Mouse (Mus musculus) myocyte (in vitro differentiated cells): ENCODE measurements around the gene Tubg2. TPM values are rescaled to one million over a fixed set of nuclear protein-coding genes. Genes with fewer than 3 reads are reported as not detected.

Experiments
- H3K27me3 ChIP-seq: one replicate; pipeline ENCODE4 v1.6.1; 2011; ENCODE audit not compliant: control insufficient read depth, insufficient read depth, insufficient read length
- H3K36me3 ChIP-seq: one replicate; pipeline ENCODE4 v1.6.1; 2011; ENCODE audit not compliant: control insufficient read depth, insufficient read depth
- H3K4me2 ChIP-seq: one replicate; pipeline ENCODE4 v1.6.1; 2011; ENCODE audit warnings: low read depth, control low read depth
- H3K4me3 ChIP-seq: one replicate; pipeline ENCODE4 v1.5.1; 2011; ENCODE audit warnings: mild to moderate bottlenecking, control low read depth, moderate library complexity
- H3K79me2 ChIP-seq: one replicate; pipeline ENCODE4 v1.6.1; 2011; ENCODE audit not compliant: control insufficient read depth, insufficient read depth
- H3ac ChIP-seq: one replicate; pipeline ENCODE4 v1.6.1; 2011; ENCODE audit not compliant: control insufficient read depth, insufficient read length
- CEBPB ChIP-seq: IDR thresholded peaks from 2 replicates; pipeline ENCODE4 v1.6.1; 2011; ENCODE audit warnings: mild to moderate bottlenecking, moderate library complexity; ENCODE audit not compliant: poor library complexity, insufficient read depth, severe bottlenecking
- E2F4 ChIP-seq: IDR thresholded peaks from one replicate; pipeline ENCODE4 v1.6.1; 2011; ENCODE audit warnings: mild to moderate bottlenecking, control low read depth, moderate library complexity; ENCODE audit not compliant: insufficient read depth
- MAX ChIP-seq: IDR thresholded peaks from one replicate; pipeline ENCODE4 v1.6.1; 2011; ENCODE audit warnings: low read depth, mild to moderate bottlenecking, control low read depth
- MYOD1 ChIP-seq, 3 experiments: IDR thresholded peaks; one replicate each; pipeline ENCODE4 v1.6.1; 2011; ENCODE audit warnings: control low read depth in 2 of 3, low read depth in 2 of 3, mild to moderate bottlenecking in 2 of 3, moderate library complexity in 1 of 3; ENCODE audit not compliant: insufficient read length in 2 of 3, control insufficient read depth in 1 of 3
- MYOG ChIP-seq, 3 experiments: IDR thresholded peaks; one replicate each; pipeline ENCODE4 v1.6.1; 2011; ENCODE audit warnings: control low read depth in 2 of 3, low read depth in 2 of 3, mild to moderate bottlenecking in 2 of 3; ENCODE audit not compliant: insufficient read length in 2 of 3, control insufficient read depth in 1 of 3, insufficient read depth in 1 of 3
- POLR2A ChIP-seq: IDR thresholded peaks from one replicate; pipeline ENCODE4 v1.6.1; 2011; ENCODE audit warnings: low read depth, mild to moderate bottlenecking, control low read depth, moderate library complexity; ENCODE audit not compliant: insufficient read length
- POLR2AphosphoS2 ChIP-seq: IDR thresholded peaks from one replicate; pipeline ENCODE4 v1.6.1; 2011; ENCODE audit warnings: low read depth, control low read depth; ENCODE audit not compliant: insufficient read length
- REST ChIP-seq: IDR thresholded peaks from one replicate; pipeline ENCODE4 v1.6.1; 2011; ENCODE audit warnings: mild to moderate bottlenecking, control low read depth, moderate library complexity; ENCODE audit not compliant: insufficient read depth, insufficient read length
- SRF ChIP-seq: IDR thresholded peaks from one replicate; pipeline ENCODE4 v1.6.1; 2011; ENCODE audit warnings: low read depth; ENCODE audit not compliant: control insufficient read depth, insufficient read length
- TCF12 ChIP-seq: IDR thresholded peaks from one replicate; pipeline ENCODE4 v1.6.1; 2011; ENCODE audit warnings: mild to moderate bottlenecking, control low read depth; ENCODE audit not compliant: poor library complexity, insufficient read depth, severe bottlenecking
- TCF3 ChIP-seq: IDR thresholded peaks from one replicate; pipeline ENCODE4 v1.6.1; 2011; ENCODE audit warnings: low read depth, control low read depth; ENCODE audit not compliant: insufficient read length
- USF1 ChIP-seq: IDR thresholded peaks from one replicate; pipeline ENCODE4 v1.6.1; 2011; ENCODE audit warnings: low read depth, mild to moderate bottlenecking, control low read depth, moderate library complexity
- polyA plus RNA-seq: library from polyadenylated mRNA; unstranded; fragments of >200 nt; fragmentation: generic; extraction: Trizol; gene quantifications from one replicate; pipeline ENCODE4 v1.2.1, GENCODE M21; 2012; ENCODE audit warnings: missing spikeins

The Tubg2 gene
- polyA plus RNA-seq, 1 experiment: 0.18 TPM

DNA sequence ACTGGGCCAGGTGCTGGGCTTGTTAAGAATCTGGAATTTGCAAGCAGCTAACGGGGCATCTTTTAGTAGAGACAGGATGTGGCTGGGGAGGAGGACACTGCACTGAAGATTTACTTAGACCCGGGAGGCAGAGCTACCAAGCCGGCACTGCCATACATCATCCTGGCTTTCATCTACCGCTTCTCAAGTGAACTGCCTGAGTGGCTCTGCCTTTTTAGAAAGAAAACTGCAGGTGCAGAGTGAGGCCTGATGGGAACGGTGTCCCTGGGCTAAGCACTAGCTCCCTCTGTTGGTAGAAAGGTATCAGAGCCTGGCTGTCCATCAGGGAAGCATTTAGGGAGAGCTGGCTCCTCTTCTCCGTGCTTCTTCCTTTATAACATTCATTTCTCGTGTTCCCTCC is 45.3 kb downstream of the Tubg2 start:
- H3K79me2 ChIP-seq: no peaks in the 10 kb centered on the region
- no peak overlapping the region for H3K4me3 ChIP-seq
- H3K4me2 ChIP-seq: no peak overlapping the region
- TF ChIP-seq MYOG (IDR thresholded peaks at IDR 0.05; ENCODE audit: control insufficient read depth in 1 of 3, insufficient read depth in 1 of 3, insufficient read length in 2 of 3, low read depth in 2 of 3): no peak
- TF ChIP-seq MAX: no peak
- no peak for TF ChIP-seq POLR2AphosphoS2
- TF ChIP-seq USF1: no peak
- no peak for TF ChIP-seq E2F4
- no peak for TF ChIP-seq SRF
- TF ChIP-seq CEBPB: no peak
- TF ChIP-seq MYOD1 (IDR thresholded peaks at IDR 0.05; ENCODE audit: control insufficient read depth in 1 of 3, insufficient read length in 2 of 3, low read depth in 2 of 3): no peak
- no peak for TF ChIP-seq TCF3
- TF ChIP-seq TCF12: no peak
- TF ChIP-seq POLR2A: no peak
- TF ChIP-seq REST: no peak
- peaks cover 34% of the 10 kb centered on the region for H3K36me3 ChIP-seq
- H3ac ChIP-seq: no peak overlapping the region
- H3K27me3 ChIP-seq: no peaks in the 10 kb centered on the region

Other genes with a start within 250 kb of the Tubg2 start
- gene Stat3, start 216.4 kb upstream of the Tubg2 start, polyA plus RNA-seq: 93.7 TPM
- gene Cavin1, start 185.0 kb upstream of the Tubg2 start, polyA plus RNA-seq: 284 TPM
- 45.0 TPM for gene Atp6v0a1, start 146.5 kb upstream of the Tubg2 start, polyA plus RNA-seq
- 19.8 TPM for gene Naglu, start 85.9 kb upstream of the Tubg2 start, polyA plus RNA-seq
- gene Hsd17b1, start 77.5 kb upstream of the Tubg2 start, polyA plus RNA-seq: 0.49 TPM
- 39.7 TPM for gene Coasy, start 73.3 kb upstream of the Tubg2 start, polyA plus RNA-seq
- gene Mlx, start 68.6 kb upstream of the Tubg2 start, polyA plus RNA-seq: 29.3 TPM
- gene Psmc3ip, start 60.5 kb upstream of the Tubg2 start, polyA plus RNA-seq: 7.1 TPM
- gene Retreg3, start 36.0 kb upstream of the Tubg2 start, polyA plus RNA-seq: 41.2 TPM
- gene Tubg1, start 36.0 kb upstream of the Tubg2 start, polyA plus RNA-seq: 87.5 TPM
- gene Cntnap1, start 14.6 kb downstream of the Tubg2 start, polyA plus RNA-seq: 1.3 TPM
- 53.6 TPM for gene Plekhh3, start 15.4 kb downstream of the Tubg2 start, polyA plus RNA-seq
- gene Ccr10, start 19.5 kb downstream of the Tubg2 start, polyA plus RNA-seq: 0.56 TPM
- gene Ezh1, start 70.6 kb downstream of the Tubg2 start, polyA plus RNA-seq: 13.7 TPM
- gene Ramp2, start 90.1 kb downstream of the Tubg2 start, polyA plus RNA-seq: 2.5 TPM
- gene Vps25, start 97.8 kb downstream of the Tubg2 start, polyA plus RNA-seq: 141 TPM
- 0.19 TPM for gene Wnk4, start 104.7 kb downstream of the Tubg2 start, polyA plus RNA-seq
- gene Cntd1, start 123.1 kb downstream of the Tubg2 start, polyA plus RNA-seq: 0.07 TPM
- 155 TPM for gene Coa3, start 123.2 kb downstream of the Tubg2 start, polyA plus RNA-seq
- gene Becn1, start 146.4 kb downstream of the Tubg2 start, polyA plus RNA-seq: 134 TPM
- 89.0 TPM for gene Psme3, start 160.3 kb downstream of the Tubg2 start, polyA plus RNA-seq
- 1.2 TPM for gene Aoc2, start 169.2 kb downstream of the Tubg2 start, polyA plus RNA-seq
- 0.02 TPM for gene Aoc3, start 174.7 kb downstream of the Tubg2 start, polyA plus RNA-seq
- not detected for gene G6pc, start 211.7 kb downstream of the Tubg2 start, polyA plus RNA-seq